Mouse (Mus musculus): ENCODE measurements around the gene Galns. TPM values are rescaled to one million over a fixed set of nuclear protein-coding genes. Genes with fewer than 3 reads are reported as not detected.
"Not testable (repeated sequence)": the region's sequence is repeated elsewhere in the genome, so short reads cannot be mapped to it uniquely, and the experiment has no call there.

Gene Galns
- total and polyA plus RNA-seq, 3 experiments: 16.4 to 25.6 (median 25.6) TPM

DNA sequence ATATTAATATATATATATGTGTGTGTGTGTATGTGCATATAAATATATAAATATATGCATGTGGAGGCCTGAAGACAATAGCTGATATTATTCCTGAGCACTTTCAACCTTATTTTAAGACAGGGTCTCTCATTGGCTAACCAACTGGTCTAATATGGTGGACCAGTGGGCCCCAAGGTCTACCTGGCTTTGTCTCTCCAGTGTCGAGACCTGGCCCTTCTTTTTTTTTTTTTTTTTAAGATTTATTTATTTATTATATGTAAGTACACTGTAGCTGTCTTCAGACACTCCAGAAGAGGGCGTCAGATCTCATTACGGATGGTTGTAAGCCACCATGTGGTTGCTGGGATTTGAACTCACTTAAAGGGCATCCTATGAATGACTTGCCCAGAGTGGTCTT is 20.9 kb upstream of the Galns start:
- H3K4me1 ChIP-seq (ENCODE audit: control insufficient read depth in 1 of 2, insufficient read depth in 2 of 2): peaks cover 5 to 12% of the 10 kb centered on the region in 2 experiments
- DNase-seq (ENCODE audit: extremely low read depth); H3K9me3 ChIP-seq (replicated peaks; ENCODE audit: low read length); in situ Hi-C loops (cut with MboI; ENCODE audit: low pct_ligation_motif_present, low pct_unique_long_range_greater_than_20kb, low sequenced_read_pairs); dilution Hi-C loops (cut with MboI; ENCODE audit: extremely low pct_ligation_motif_present, extremely low pct_unique_long_range_greater_than_20kb, low sequenced_read_pairs); H3K27ac ChIP-seq (ENCODE audit: insufficient read depth, low read depth); H3K27me3 ChIP-seq (replicated peaks); H3K4me3 ChIP-seq (replicated peaks in 1 of 3; ENCODE audit: low read depth in 2 of 3, low read length in 2 of 3, poor library complexity in 1 of 3); H3K4me2 ChIP-seq (ENCODE audit: insufficient read depth, low read depth, poor library complexity, severe bottlenecking); H3K9ac ChIP-seq (ENCODE audit: insufficient read depth, low read depth); H3K79me2 ChIP-seq (replicated peaks; ENCODE audit: control insufficient read depth, extremely low read depth, insufficient read depth, poor library complexity, severe bottlenecking): not testable (repeated sequence)
- H3K36me3 ChIP-seq (replicated peaks in 1 of 2; ENCODE audit: control insufficient read depth in 1 of 2, insufficient read depth in 1 of 2, low read length in 1 of 2): peaks cover 67 to 88% of the 10 kb centered on the region in 2 experiments
- TF ChIP-seq CTCF (conservative IDR thresholded peaks at IDR 0.05 in 1 of 2, IDR thresholded peaks at IDR 0.05 in 1 of 2; ENCODE audit: low read depth in 2 of 2, low read length in 2 of 2): 0 out of 4 replicates have a peak, but pooled peaks of 1 of the 2 experiments have one; percentile 5

DNA sequence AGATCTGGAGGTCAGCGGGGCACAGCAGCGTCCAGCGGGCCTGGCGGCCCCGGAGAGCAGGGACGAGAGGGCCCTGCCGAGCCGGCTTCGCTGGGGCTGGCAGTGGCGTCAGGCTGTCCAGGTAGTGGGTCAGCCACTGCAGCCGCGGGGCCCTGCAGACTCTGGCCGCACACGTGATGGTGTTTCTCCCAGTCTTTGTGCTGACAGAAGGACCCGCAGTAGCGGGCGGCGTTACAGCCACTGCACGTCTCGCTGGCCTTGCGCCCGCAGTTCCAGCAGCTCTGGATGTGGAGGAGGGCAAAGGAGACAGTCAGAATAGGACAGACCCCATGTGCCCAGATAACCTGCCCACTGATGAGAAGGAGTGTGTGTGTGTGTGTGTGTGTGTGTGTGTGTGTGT is 19.4 kb upstream of the Galns start:
- no peak for TF ChIP-seq RAD21 (IDR thresholded peaks at IDR 0.05; ENCODE audit: low read depth, low read length)
- TF ChIP-seq ZKSCAN1 (IDR thresholded peaks at IDR 0.05; ENCODE audit: borderline replicate concordance, low read depth, low read length): no peak
- no peak for TF ChIP-seq MAZ (IDR thresholded peaks at IDR 0.05; ENCODE audit: low read depth, low read length)
- no peak for TF ChIP-seq IRF4 (IDR thresholded peaks at IDR 0.05; ENCODE audit: low read depth, low read length)
- no peak for TF ChIP-seq ETS1 (conservative IDR thresholded peaks at IDR 0.05; ENCODE audit: low read depth, low read length)
- TF ChIP-seq JUND (conservative IDR thresholded peaks at IDR 0.05; ENCODE audit: low read depth, low read length): no peak
- no peak for TF ChIP-seq ZNF384 (IDR thresholded peaks at IDR 0.05; ENCODE audit: low read depth, low read length)
- no peak for TF ChIP-seq SIN3A (IDR thresholded peaks at IDR 0.05; ENCODE audit: low read length)
- H3K9ac ChIP-seq (ENCODE audit: insufficient read depth, low read depth): no peak overlapping the region
- peaks cover 54 to 76% of the 10 kb centered on the region in 2 experiments for H3K36me3 ChIP-seq (replicated peaks in 1 of 2; ENCODE audit: control insufficient read depth in 1 of 2, insufficient read depth in 1 of 2, low read length in 1 of 2)
- no peak overlapping the region for H3K4me2 ChIP-seq (ENCODE audit: insufficient read depth, low read depth, poor library complexity, severe bottlenecking)
- no peaks in the 10 kb centered on the region for H3K79me2 ChIP-seq (replicated peaks; ENCODE audit: control insufficient read depth, extremely low read depth, insufficient read depth, poor library complexity, severe bottlenecking)
- DNase-seq (ENCODE audit: extremely low read depth): no peak
- H3K4me1 ChIP-seq (ENCODE audit: control insufficient read depth in 1 of 2, insufficient read depth in 2 of 2): peaks cover 10 to 17% of the 10 kb centered on the region in 2 experiments
- no peaks in the 10 kb centered on the region for H3K9me3 ChIP-seq (replicated peaks; ENCODE audit: low read length)
- no peak overlapping the region for H3K27ac ChIP-seq (ENCODE audit: insufficient read depth, low read depth)
- H3K4me3 ChIP-seq (replicated peaks in 1 of 3; ENCODE audit: low read depth in 2 of 3, low read length in 2 of 3, poor library complexity in 1 of 3): no peak overlapping the region
- no peaks in the 10 kb centered on the region for H3K27me3 ChIP-seq (replicated peaks)
- in situ Hi-C loops (cut with MboI; ENCODE audit: low pct_ligation_motif_present, low pct_unique_long_range_greater_than_20kb, low sequenced_read_pairs) (no loop called here), dilution Hi-C loops (cut with MboI; ENCODE audit: extremely low pct_ligation_motif_present, extremely low pct_unique_long_range_greater_than_20kb, low sequenced_read_pairs) (no loop called here)

DNA sequence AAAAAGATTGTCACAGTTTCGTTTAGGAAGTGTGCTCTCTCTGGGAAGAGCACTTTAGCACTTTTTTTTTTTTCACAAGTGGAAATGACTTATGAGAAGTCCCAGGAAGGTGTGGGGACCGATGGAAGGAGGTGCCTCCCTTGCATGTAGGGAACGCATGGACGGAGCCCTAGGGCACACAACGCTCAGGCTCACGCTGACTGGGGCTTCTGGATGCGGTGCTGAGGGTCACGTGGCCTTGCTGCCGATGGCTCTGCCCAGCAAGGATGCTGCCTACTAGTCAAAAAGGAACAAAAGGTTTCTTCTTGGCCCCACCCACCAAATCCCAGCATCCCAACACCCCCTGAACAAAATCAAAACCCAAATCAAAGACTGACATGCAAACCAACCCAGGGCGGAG is 18.1 kb upstream of the Galns start:
- in situ Hi-C loops (cut with MboI; ENCODE audit: low pct_ligation_motif_present, low pct_unique_long_range_greater_than_20kb, low sequenced_read_pairs) (no loop called here), dilution Hi-C loops (cut with MboI; ENCODE audit: extremely low pct_ligation_motif_present, extremely low pct_unique_long_range_greater_than_20kb, low sequenced_read_pairs) (no loop called here)
- Histone ChIP-seq H3K4me2 (ENCODE audit: insufficient read depth, low read depth, poor library complexity, severe bottlenecking) (no peak overlapping the region), H3K36me3 (replicated peaks in 1 of 2; ENCODE audit: control insufficient read depth in 1 of 2, insufficient read depth in 1 of 2, low read length in 1 of 2) (peaks cover 41 to 63% of the 10 kb centered on the region in 2 experiments), H3K27me3 (replicated peaks) (no peaks in the 10 kb centered on the region), H3K4me1 (ENCODE audit: control insufficient read depth in 1 of 2, insufficient read depth in 2 of 2) (peaks cover 10 to 26% of the 10 kb centered on the region in 2 experiments), H3K9me3 (replicated peaks; ENCODE audit: low read length) (no peaks in the 10 kb centered on the region), H3K79me2 (replicated peaks; ENCODE audit: control insufficient read depth, extremely low read depth, insufficient read depth, poor library complexity, severe bottlenecking) (no peaks in the 10 kb centered on the region), H3K27ac (ENCODE audit: insufficient read depth, low read depth) (no peak overlapping the region), H3K9ac (ENCODE audit: insufficient read depth, low read depth) (no peak overlapping the region), H3K4me3 (replicated peaks in 1 of 3; ENCODE audit: low read depth in 2 of 3, low read length in 2 of 3, poor library complexity in 1 of 3) (no peak overlapping the region)
- TF ChIP-seq MAFK (IDR thresholded peaks at IDR 0.05; ENCODE audit: insufficient replicate concordance, low read length) (no peak), TCF12 (IDR thresholded peaks at IDR 0.05; ENCODE audit: low read depth, low read length) (no peak), CHD1 (IDR thresholded peaks at IDR 0.05; ENCODE audit: low read depth, low read length) (no peak), POLR2AphosphoS2 (IDR thresholded peaks at IDR 0.05; ENCODE audit: low read depth, low read length) (no peak), CHD2 (IDR thresholded peaks at IDR 0.05; ENCODE audit: low read length) (no peak), ZNF384 (IDR thresholded peaks at IDR 0.05; ENCODE audit: low read depth, low read length) (no peak), MXI1 (IDR thresholded peaks at IDR 0.05; ENCODE audit: low read depth, low read length) (no peak), RCOR1 (conservative IDR thresholded peaks at IDR 0.05; ENCODE audit: low read depth, low read length) (no peak), USF2 (conservative IDR thresholded peaks at IDR 0.05; ENCODE audit: low read depth, low read length) (no peak), IRF4 (IDR thresholded peaks at IDR 0.05; ENCODE audit: low read depth, low read length) (no peak), TBP (conservative IDR thresholded peaks at IDR 0.05; ENCODE audit: low read depth, low read length) (no peak), CTCF (conservative IDR thresholded peaks at IDR 0.05 in 1 of 2, IDR thresholded peaks at IDR 0.05 in 1 of 2; ENCODE audit: low read depth in 2 of 2, low read length in 2 of 2) (no peak)
- no peak for DNase-seq (ENCODE audit: extremely low read depth)
